ENCODE assay signal across 8 mouse cellular contexts in the genomic region with DNA sequence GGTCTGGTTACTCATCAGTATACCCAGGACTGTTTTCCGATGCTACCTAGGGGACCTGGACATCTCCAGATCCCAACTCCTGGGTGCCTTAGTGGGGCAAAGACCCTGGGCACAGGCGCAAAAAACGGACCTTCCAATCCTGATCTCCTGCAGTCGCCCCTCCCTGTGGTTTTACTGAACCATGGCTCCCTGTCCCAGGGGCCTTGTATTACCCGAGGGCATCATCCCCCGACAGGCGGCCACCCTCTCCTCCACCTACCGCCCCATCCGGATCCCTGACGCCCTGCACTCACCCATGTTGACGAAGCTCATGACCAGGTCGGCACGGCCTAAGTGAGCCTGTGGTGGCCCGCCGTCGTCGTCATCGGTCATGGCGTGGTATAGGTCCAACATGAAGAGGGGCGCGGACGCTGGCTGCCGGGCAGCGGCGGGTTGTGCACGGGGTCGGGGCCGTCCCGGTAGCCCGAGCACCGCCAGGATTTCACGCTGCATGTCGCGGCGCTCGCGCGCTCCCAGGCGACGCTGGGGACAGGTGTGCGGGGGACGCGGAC. TPM values are rescaled to one million over a fixed set of nuclear protein-coding genes. Genes with fewer than 3 reads are reported as not detected.
DNase-seq lines count a peak whose midpoint lies in the region; ATAC-seq and TF ChIP-seq lines count a peak whose summit lies in the region.

No protein-coding gene starts in this region.

- H3K36me3 ChIP-seq in kidney, embryonic 15.5 days = no peaks in the 10 kb centered on the region
- H3K36me3 ChIP-seq in hindbrain, postnatal 0 days (ENCODE audit: insufficient read depth, low read length) = no peaks in the 10 kb centered on the region; the same call in 1 of the 2 replicates
- H3K36me3 ChIP-seq in midbrain, embryonic 16.5 days (ENCODE audit: control insufficient read depth, insufficient read depth, low read length) = no peaks in the 10 kb centered on the region

- ATAC-seq in kidney, embryonic 15.5 days (replicated peaks; ENCODE audit: low FRiP score) = peak; percentile 49
- ATAC-seq in common myeloid progenitor, adult 5-6 weeks (replicated peaks; ENCODE audit: low read depth, poor library complexity, severe bottlenecking) = peak; percentile 17; the same call in 1 of the 2 replicates
- peak; percentile 36 for ATAC-seq in hindbrain, postnatal 0 days
- peak; percentile 12; the same call in 1 of the 2 replicates for ATAC-seq in midbrain, embryonic 16.5 days

- peaks cover 51% of the 10 kb centered on the region for H3K27me3 ChIP-seq in kidney, embryonic 15.5 days
- peaks cover 10% of the 10 kb centered on the region for H3K27me3 ChIP-seq in hindbrain, postnatal 0 days (ENCODE audit: insufficient read depth, low read length)
- peaks cover 43% of the 10 kb centered on the region for H3K27me3 ChIP-seq in midbrain, embryonic 16.5 days (ENCODE audit: control insufficient read depth, insufficient read depth, low read depth, low read length)

- peak overlapping the region; percentile 57 for H3K4me3 ChIP-seq in kidney, embryonic 15.5 days (replicated peaks)
- peak overlapping the region; percentile 42 for H3K4me3 ChIP-seq in hindbrain, postnatal 0 days (ENCODE audit: low read length)
- H3K4me3 ChIP-seq in midbrain, embryonic 16.5 days (ENCODE audit: low read depth, low read length) = peak overlapping the region; percentile 50

- peak overlapping the region; percentile 97 for H3K4me2 ChIP-seq in kidney, embryonic 15.5 days
- peak overlapping the region; percentile 67 for H3K4me2 ChIP-seq in hindbrain, postnatal 0 days (ENCODE audit: low read depth, low read length)
- H3K4me2 ChIP-seq in midbrain, embryonic 16.5 days (ENCODE audit: low read length) = peak overlapping the region; percentile 81

- TF ChIP-seq CTCF in hindbrain, postnatal 0 days (IDR thresholded peaks at IDR 0.05; ENCODE audit: low read depth) = no peak

- H3K9ac ChIP-seq in kidney, embryonic 15.5 days = peak overlapping the region; percentile 38; the same call in 1 of the 2 replicates
- H3K9ac ChIP-seq in hindbrain, postnatal 0 days (replicated peaks; ENCODE audit: low read length) = no peak overlapping the region; the same call in 1 of the 2 replicates
- H3K9ac ChIP-seq in midbrain, embryonic 16.5 days (ENCODE audit: low read depth, low read length) = peak overlapping the region; percentile 46

- no peaks in the 10 kb centered on the region for H3K9me3 ChIP-seq in kidney, embryonic 15.5 days (replicated peaks)
- no peaks in the 10 kb centered on the region for H3K9me3 ChIP-seq in hindbrain, postnatal 0 days (ENCODE audit: low read length)
- no peaks in the 10 kb centered on the region for H3K9me3 ChIP-seq in midbrain, embryonic 16.5 days (replicated peaks; ENCODE audit: control insufficient read depth, low read length, poor library complexity, severe bottlenecking)

- H3K4me1 ChIP-seq in kidney, embryonic 15.5 days = peaks cover 17% of the 10 kb centered on the region
- peaks cover 7% of the 10 kb centered on the region; the same call in 1 of the 2 replicates for H3K4me1 ChIP-seq in hindbrain, postnatal 0 days (ENCODE audit: insufficient read depth, low read length)
- peaks cover 11% of the 10 kb centered on the region for H3K4me1 ChIP-seq in midbrain, embryonic 16.5 days (ENCODE audit: control insufficient read depth, insufficient read depth, low read length)

- WGBS in kidney, embryonic 15.5 days = 2% methylated on average over 43 of the region's 43 CpGs
- WGBS in hindbrain, postnatal 0 days = 2% methylated on average over 43 of the region's 43 CpGs
- 4% methylated on average over 43 of the region's 43 CpGs for WGBS in midbrain, embryonic 16.5 days

- no peak for DNase-seq in kidney, adult 8-10 months
- DNase-seq in hindbrain, postnatal 0 days (ENCODE audit: low spot score) = no peak
- no peak for DNase-seq in thymus, postnatal 4 days
- DNase-seq in ovary, postnatal 10 days (ENCODE audit: low spot score) = no peak
- no peak for DNase-seq in gastrocnemius, adult 18-20 months (ENCODE audit: low spot score)

- H3K27ac ChIP-seq in kidney, embryonic 15.5 days = no peak overlapping the region
- H3K27ac ChIP-seq in hindbrain, postnatal 0 days = no peak overlapping the region
- H3K27ac ChIP-seq in midbrain, embryonic 16.5 days (ENCODE audit: low read length) = no peak overlapping the region

RNA-seq across cellular contexts. Expression of a gene that starts 0.9 kb away (rescaled TPM):
- 0.19 and 0.90 TPM in 2 replicates for polyA plus RNA-seq in kidney, embryonic 15.5 days (2015; fragmentation: Nextera tagmentation; extraction: Ambion mirVana)
- not detected in 2 replicates for total RNA-seq in common myeloid progenitor, adult 5-6 weeks (2017)
- total RNA-seq in hindbrain, postnatal 0 days (2014; rRNA removed) = 0.10 and 0.18 TPM in 2 replicates
- 0.32 and 0.44 TPM in 2 replicates for polyA plus RNA-seq in hindbrain, postnatal 0 days (2015; fragmentation: Nextera tagmentation; extraction: Ambion mirVana)
- 0.21 TPM in 1 of 2 replicates, not detected in the other for polyA plus RNA-seq in midbrain, embryonic 16.5 days (2015; fragmentation: Nextera tagmentation; extraction: Ambion mirVana)
- under 1 TPM; 0.50 to 0.78 TPM for total RNA-seq in gastrocnemius, adult 18-20 months (2021)

RNA-seq across cellular contexts. Expression of a gene that starts 18.7 kb away (rescaled TPM):
- polyA plus RNA-seq in kidney, embryonic 15.5 days (2015; fragmentation: Nextera tagmentation; extraction: Ambion mirVana) = not detected in 2 replicates
- not detected in 2 replicates for total RNA-seq in common myeloid progenitor, adult 5-6 weeks (2017)
- 0.25 and 0.47 TPM in 2 replicates for total RNA-seq in hindbrain, postnatal 0 days (2014; rRNA removed)
- polyA plus RNA-seq in hindbrain, postnatal 0 days (2015; fragmentation: Nextera tagmentation; extraction: Ambion mirVana) = 0.20 TPM in 2 replicates
- 0.15 TPM in 1 of 2 replicates, not detected in the other for polyA plus RNA-seq in midbrain, embryonic 16.5 days (2015; fragmentation: Nextera tagmentation; extraction: Ambion mirVana)
- under 1 TPM in 1 of 2 experiments, not detected in 1; 0.25 TPM for total RNA-seq in gastrocnemius, adult 18-20 months (2021)
